Mouse (Mus musculus) midbrain, embryonic 14.5 days (tissue): ENCODE data around the gene Entpd5. TPM values are rescaled to one million over a fixed set of nuclear protein-coding genes. Genes with fewer than 3 reads are reported as not detected.
A peak's percentile ranks its signal among the peaks of the same experiment; 100 is the strongest.

Experiments
- ATAC-seq: fragments of 200-750 bp; cut with Nextera tagmentation; 2 replicates; pipeline ENCODE4 v1.8.0; 2017; ENCODE audit warnings: moderate number of reproducible peaks, moderate library complexity; ENCODE audit not compliant: low FRiP score, low TSS enrichment
- DNase-seq: peaks from one replicate; pipeline ENCODE4 v3.0.0-alpha.2; 2015
- H3K27ac ChIP-seq: fragments of 300-500 bp; sonication (generic); replicated peaks from 2 replicates; pipeline ENCODE4 v1.5.1; 2014; ENCODE audit warnings: mild to moderate bottlenecking, low read depth, low read length, moderate library complexity
- H3K27me3 ChIP-seq: fragments of 300-500 bp; sonication (generic); 2 replicates; pipeline ENCODE4 v1.6.1; 2014; ENCODE audit warnings: low read length, control low read depth, mixed read lengths; ENCODE audit not compliant: control insufficient read depth, insufficient read depth
- H3K36me3 ChIP-seq: fragments of 300-500 bp; sonication (generic); 2 replicates; pipeline ENCODE4 v1.6.1; 2014; ENCODE audit warnings: low read length, control low read depth; ENCODE audit not compliant: control insufficient read depth, insufficient read depth
- H3K4me1 ChIP-seq: fragments of 300-500 bp; sonication (generic); 2 replicates; pipeline ENCODE4 v1.6.1; 2014; ENCODE audit warnings: mild to moderate bottlenecking, antibody characterized with exemption, low read length, control low read depth; ENCODE audit not compliant: control insufficient read depth, insufficient read depth
- H3K4me2 ChIP-seq: fragments of 300-500 bp; sonication (generic); 2 replicates; pipeline ENCODE4 v1.6.1; 2014; ENCODE audit warnings: mild to moderate bottlenecking, low read length, moderate library complexity
- H3K4me3 ChIP-seq: fragments of 300-500 bp; sonication (generic); replicated peaks from 2 replicates; pipeline ENCODE4 v1.5.1; 2014; ENCODE audit warnings: low read depth, low read length
- H3K9ac ChIP-seq: fragments of 300-500 bp; sonication (generic); replicated peaks from 2 replicates; pipeline ENCODE4 v1.6.1; 2014; ENCODE audit warnings: mild to moderate bottlenecking, low read length, moderate library complexity
- H3K9me3 ChIP-seq: fragments of 300-500 bp; sonication (generic); 2 replicates; pipeline ENCODE4 v1.6.1; 2016; ENCODE audit warnings: low read length, control low read depth, mixed read lengths; ENCODE audit not compliant: control insufficient read depth
- WGBS: fragments of 180-500 bp; shearing (Covaris S2); extraction: QIAGEN DNeasy Blood & Tissue Kit; methylation state at CpG from one replicate; pipeline ENCODE4 v1.1.7; 2014; 5-methylcytosine and 5-hydroxymethylcytosine counted together
- polyA plus RNA-seq: library from polyadenylated mRNA; unstranded; fragments of >200 nt; fragmentation: Nextera tagmentation; extraction: Ambion mirVana; gene quantifications from 2 replicates; pipeline ENCODE4 v1.2.1, GENCODE M21; 2014

Gene Entpd5
- polyA plus RNA-seq, 1 experiment from 2014 or later = 12.1 TPM

DNA sequence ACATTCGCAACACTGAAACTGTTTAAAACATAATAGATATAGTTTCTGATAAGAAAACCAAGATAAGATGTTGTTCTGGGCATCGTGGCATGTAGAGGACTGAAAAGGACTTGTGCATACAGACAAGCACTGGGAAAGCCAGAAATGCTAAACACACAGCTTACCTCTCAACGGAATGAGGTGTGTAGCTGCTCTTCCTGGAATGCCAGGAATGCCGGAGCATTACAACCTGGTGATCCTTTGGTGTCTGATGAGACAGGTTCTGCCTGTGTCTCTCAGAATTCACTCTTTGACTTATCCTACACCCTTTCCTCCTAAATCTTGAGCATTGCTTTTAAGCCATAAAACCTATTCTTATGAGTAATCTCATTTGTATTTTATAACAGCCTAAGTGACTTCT lies 33.7 kb upstream of the Entpd5 start:
- no peaks in the 10 kb centered on the region for H3K4me1 ChIP-seq
- 77% methylated on average over 4 of the region's 4 CpGs for WGBS
- no peak overlapping the region for H3K27ac ChIP-seq
- H3K36me3 ChIP-seq = 0 out of 2 replicates have a peak, but pooled peaks cover 7% of the 10 kb centered on the region
- H3K9ac ChIP-seq = no peak overlapping the region
- H3K9me3 ChIP-seq = no peaks in the 10 kb centered on the region
- no peaks in the 10 kb centered on the region for H3K27me3 ChIP-seq
- DNase-seq (no peak), ATAC-seq (no peak)
- H3K4me2 ChIP-seq = no peak overlapping the region
- no peak overlapping the region for H3K4me3 ChIP-seq

DNA sequence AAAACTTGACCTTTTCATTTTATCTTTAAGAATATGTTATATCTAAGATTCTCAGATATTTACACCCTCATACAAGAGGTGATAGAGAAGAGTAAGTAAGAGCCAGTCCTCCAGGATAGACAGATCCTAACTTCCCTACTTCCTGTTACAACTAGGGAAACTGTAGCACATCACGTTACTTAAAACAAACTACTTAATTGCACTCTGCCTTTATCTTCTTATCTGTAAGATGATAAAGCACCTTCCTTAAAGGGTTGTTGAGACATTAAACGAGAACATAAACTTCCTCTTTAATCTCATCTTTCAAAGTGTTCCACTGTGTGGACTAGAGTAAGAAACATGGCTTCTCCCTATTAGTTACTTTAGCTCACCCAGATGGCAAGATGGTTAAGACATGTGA lies 29.9 kb upstream of the Entpd5 start:
- no peak overlapping the region for H3K4me3 ChIP-seq
- 88% methylated on average over 2 of the region's 2 CpGs for WGBS
- DNase-seq (no peak), ATAC-seq (no peak)
- H3K27me3 ChIP-seq = no peaks in the 10 kb centered on the region
- H3K36me3 ChIP-seq = 0 out of 2 replicates have a peak, but pooled peaks cover 10% of the 10 kb centered on the region
- no peak overlapping the region for H3K9ac ChIP-seq
- H3K4me1 ChIP-seq = no peaks in the 10 kb centered on the region
- no peak overlapping the region for H3K27ac ChIP-seq
- H3K4me2 ChIP-seq = no peak overlapping the region
- H3K9me3 ChIP-seq = no peaks in the 10 kb centered on the region

DNA sequence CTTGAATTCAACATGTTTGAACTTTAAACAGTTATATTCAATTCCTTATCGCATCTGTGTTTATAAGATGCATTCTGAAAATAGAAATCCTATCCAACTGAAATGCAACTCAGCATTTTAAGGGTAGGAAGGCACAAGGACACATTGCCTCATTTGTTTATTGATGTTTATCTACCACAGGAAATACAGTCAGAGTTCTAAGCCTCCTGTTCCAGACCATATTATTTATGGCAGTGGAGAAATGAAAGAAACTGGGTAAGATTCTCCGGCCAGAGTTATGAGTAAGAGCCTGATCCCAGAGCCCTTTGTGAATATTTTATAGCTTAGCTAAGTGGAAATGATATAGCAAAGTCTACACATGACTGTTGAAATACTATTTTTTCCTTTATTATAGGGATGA lies 21.0 kb upstream of the Entpd5 start:
- WGBS = 96% methylated on average over 2 of the region's 2 CpGs

DNA sequence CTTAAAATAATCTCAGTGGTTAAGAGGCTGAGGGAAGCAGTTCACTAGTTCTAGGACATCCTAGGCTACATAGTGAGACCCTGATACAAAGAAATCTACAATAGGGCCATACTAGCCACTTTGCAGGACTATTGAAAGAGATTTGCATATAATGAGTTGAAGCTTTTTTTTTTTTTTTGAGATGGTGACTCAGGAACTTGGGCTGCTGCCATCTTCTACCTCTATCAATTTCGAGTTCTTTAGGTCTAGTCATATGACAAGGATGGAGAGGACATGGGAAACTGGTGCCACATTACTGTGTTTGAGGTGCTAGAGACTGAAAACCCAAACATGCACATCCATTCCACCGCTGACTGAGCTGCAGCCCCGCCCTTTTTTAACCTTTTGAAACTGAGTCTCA lies 15.2 kb upstream of the Entpd5 start:
- no peaks in the 10 kb centered on the region for H3K27me3 ChIP-seq
- no peaks in the 10 kb centered on the region for H3K9me3 ChIP-seq
- no peak overlapping the region for H3K4me3 ChIP-seq
- H3K4me2 ChIP-seq = no peak overlapping the region
- no peaks in the 10 kb centered on the region for H3K4me1 ChIP-seq
- WGBS = 72% methylated on average over 3 of the region's 3 CpGs
- no peak overlapping the region for H3K27ac ChIP-seq
- DNase-seq = no peak
- ATAC-seq = no peak
- H3K9ac ChIP-seq = no peak overlapping the region
- no peaks in the 10 kb centered on the region for H3K36me3 ChIP-seq

More for the DNA sequence above, 21.0 kb upstream of the Entpd5 start:
- Histone ChIP-seq H3K36me3 (peaks cover 14% of the 10 kb centered on the region; the same call in 1 of the 2 replicates), H3K9ac (no peak overlapping the region), H3K27ac (no peak overlapping the region), H3K9me3 (no peaks in the 10 kb centered on the region), H3K4me3 (no peak overlapping the region), H3K4me2 (no peak overlapping the region), H3K27me3 (no peaks in the 10 kb centered on the region), H3K4me1 (no peaks in the 10 kb centered on the region)
- ATAC-seq (no peak), DNase-seq (no peak)

DNA sequence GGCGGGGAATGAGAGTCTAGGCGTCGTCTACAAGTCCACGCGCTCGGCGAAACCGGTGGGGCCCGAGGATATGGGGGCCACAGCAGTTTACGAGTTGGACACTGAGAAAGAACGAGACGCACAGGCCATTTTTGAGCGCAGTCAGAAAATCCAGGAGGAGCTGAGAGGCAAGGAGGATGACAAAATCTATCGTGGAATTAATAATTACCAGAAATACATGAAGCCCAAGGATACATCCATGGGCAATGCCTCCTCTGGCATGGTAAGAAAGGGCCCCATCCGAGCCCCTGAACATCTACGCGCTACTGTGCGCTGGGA lies 8.7 kb upstream of the Entpd5 start:
- peak overlapping the region; percentile 57 for H3K4me3 ChIP-seq
- no peaks in the 10 kb centered on the region for H3K9me3 ChIP-seq
- ATAC-seq (no peak), DNase-seq (no peak)
- no peaks in the 10 kb centered on the region for H3K4me1 ChIP-seq
- peak overlapping the region; percentile 65 for H3K9ac ChIP-seq
- H3K27ac ChIP-seq = peak overlapping the region; percentile 81
- WGBS = 35% methylated on average over 18 of the region's 18 CpGs
- H3K36me3 ChIP-seq = no peaks in the 10 kb centered on the region
- H3K27me3 ChIP-seq = no peaks in the 10 kb centered on the region
- peak overlapping the region; percentile 72 for H3K4me2 ChIP-seq

DNA sequence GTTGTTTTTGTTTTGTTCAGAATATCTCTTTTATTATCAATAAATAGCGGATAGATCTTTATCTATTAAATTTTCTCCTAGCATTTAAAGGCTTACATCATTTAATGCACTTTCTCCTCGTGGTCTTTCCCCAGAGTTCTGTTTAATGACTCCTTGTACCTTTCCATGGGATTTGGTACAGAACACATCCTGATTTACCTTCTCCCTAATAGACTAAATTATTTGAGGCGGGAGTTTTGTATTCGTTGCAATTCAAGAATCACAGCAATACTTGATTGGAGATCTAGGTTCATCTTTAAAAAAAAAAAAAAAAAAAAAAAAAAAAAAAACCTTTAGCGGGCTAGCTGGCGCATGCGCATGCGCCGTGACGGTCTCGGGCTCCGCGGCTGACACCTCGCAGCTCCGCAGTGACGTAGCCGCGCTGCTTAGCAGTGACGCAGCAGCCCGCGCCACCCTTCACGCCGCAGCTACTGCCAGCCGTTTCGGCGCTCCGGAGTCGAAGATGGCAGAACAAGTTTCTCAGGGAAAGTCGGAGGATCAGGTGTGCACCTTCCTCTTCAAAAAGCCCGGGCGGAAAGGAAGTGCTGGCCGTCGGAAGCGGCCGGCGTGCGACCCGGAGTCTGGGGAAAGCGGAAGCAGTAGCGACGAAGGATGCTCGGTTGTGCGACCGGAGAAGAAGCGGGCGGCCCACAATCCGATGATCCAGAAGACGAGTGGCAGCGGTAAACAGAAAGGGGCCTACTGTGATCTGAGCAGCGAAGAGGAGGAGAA lies 8.2 kb upstream of the Entpd5 start, which contains the start of gene Rnf113a2:
Gene Rnf113a2 (plus strand): TSS at position 363 of the 771 bp plus-strand sequence.
- Histone ChIP-seq H3K9ac (peak within 1 kb of the TSS; percentile 65), H3K9me3 (no peaks in the 10 kb centered on the region), H3K4me2 (peak within 1 kb of the TSS; percentile 72), H3K27me3 (no peaks in the 10 kb centered on the region), H3K4me3 (peak within 1 kb of the TSS; percentile 57), H3K27ac (peak within 1 kb of the TSS; percentile 81), H3K4me1 (no peaks in the 10 kb centered on the region), H3K36me3 (no peaks in the 10 kb centered on the region)
- ATAC-seq = peak; percentile 93
- 3% methylated on average over 50 of the region's 50 CpGs for WGBS
- DNase-seq = peak; percentile 97

DNA sequence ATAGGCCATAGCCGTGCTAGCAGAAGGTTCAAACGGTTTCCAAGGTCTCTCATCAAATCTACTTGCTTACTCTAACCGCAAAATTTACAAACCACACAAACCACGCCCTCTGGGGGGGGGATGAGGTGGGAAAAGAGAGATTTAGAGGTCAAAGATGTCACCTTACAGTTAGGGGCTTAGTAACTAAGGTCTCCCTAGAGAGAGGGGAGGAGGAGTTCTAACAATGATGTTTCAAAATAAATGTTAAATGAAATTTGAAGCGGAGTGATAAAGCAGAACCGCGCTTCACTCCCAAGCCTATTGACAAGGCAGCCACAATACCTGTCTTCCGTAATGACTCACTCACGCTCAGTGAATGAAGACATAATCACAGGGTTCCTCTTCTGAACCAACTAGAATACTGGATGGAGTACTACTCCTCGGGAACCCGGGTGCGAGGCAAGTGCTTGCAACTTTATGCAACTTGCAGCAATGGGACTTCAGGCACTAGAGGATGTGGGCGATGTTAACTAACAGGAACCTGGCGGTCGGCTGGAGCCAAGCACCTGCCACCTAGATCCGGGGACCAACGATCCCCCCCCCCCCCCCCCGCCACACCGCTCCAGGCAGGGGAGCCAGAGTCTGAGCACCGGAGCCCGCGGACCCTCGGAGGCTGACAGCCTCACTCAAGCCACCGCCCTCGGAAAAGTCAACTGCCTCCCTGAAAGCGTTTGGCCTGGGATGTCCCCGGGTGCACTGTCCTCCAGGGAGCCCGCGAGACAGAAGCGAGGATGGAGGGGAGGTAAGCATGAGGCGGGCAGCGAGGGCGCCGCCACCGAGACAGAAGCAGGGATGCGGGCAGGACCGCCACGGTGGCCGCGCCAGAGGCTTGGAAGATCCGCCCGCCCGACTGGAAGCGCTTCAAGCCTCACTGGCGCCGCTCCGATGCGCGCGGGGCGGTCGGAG lies 683 bp downstream of the Entpd5 start:
- Histone ChIP-seq H3K4me1 (peaks cover 6% of the 10 kb centered on the region), H3K9ac (peak overlapping the region; percentile 80), H3K9me3 (no peaks in the 10 kb centered on the region), H3K27ac (peak overlapping the region; percentile 91), H3K27me3 (no peaks in the 10 kb centered on the region), H3K4me2 (peak overlapping the region; percentile 92), H3K36me3 (no peaks in the 10 kb centered on the region), H3K4me3 (peak overlapping the region; percentile 71)
- DNase-seq = no peak
- 1% methylated on average over 50 of the region's 52 CpGs for WGBS
- peak; percentile 73 for ATAC-seq

DNA sequence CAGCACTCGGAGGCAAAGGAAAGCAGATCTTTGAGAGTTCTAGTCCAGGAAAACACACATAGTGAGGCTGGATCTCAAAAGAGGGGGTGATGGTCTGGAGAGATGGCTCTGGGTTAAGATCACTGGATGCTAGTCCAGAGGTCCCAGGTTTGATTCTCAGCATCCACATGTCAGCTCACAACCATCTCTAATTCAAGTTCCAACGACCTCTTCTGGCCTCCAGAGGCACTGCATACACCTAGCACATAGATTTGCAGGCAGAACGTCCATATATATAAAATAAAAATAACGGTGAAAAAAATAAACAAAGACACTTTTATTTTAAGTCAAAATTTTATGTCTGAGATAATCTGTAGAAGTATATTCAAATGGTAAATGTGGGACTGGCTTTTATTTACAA lies 1.6 kb downstream of the Entpd5 start:
- WGBS = 66% methylated on average over 4 of the region's 4 CpGs
- no peaks in the 10 kb centered on the region for H3K27me3 ChIP-seq

More for the DNA sequence above, 1.6 kb downstream of the Entpd5 start:
- Histone ChIP-seq H3K27ac (no peak overlapping the region), H3K9ac (no peak overlapping the region), H3K9me3 (no peaks in the 10 kb centered on the region), H3K4me1 (peaks cover 6% of the 10 kb centered on the region), H3K36me3 (no peaks in the 10 kb centered on the region), H3K4me3 (no peak overlapping the region), H3K4me2 (no peak overlapping the region)
- DNase-seq (no peak), ATAC-seq (no peak)
